Mouse (Mus musculus): Measurements from ENCODE around the gene Olfr608.

GRCm38 (mm10) chr7:103460590-103460989 lies 9.1 kb upstream of the Olfr608 start:
- TF ChIP-seq CTCF (conservative IDR thresholded peaks at IDR 0.05; ENCODE audit: low read length) (no peak), NANOG (IDR thresholded peaks at IDR 0.05; ENCODE audit: borderline replicate concordance, low read length) (no peak), POU5F1 (IDR thresholded peaks at IDR 0.05; ENCODE audit: borderline replicate concordance, low read length) (no peak)

Measured in E14TG2a.4 (cell line).